Mouse (Mus musculus): Measurements from ENCODE around the gene Tnfrsf8. TPM values are rescaled to one million over a fixed set of nuclear protein-coding genes. Genes with fewer than 3 reads are reported as not detected.

The Tnfrsf8 gene
- polyA plus RNA-seq, 1 experiment from 2014 or later, result 0.15 TPM

DNA sequence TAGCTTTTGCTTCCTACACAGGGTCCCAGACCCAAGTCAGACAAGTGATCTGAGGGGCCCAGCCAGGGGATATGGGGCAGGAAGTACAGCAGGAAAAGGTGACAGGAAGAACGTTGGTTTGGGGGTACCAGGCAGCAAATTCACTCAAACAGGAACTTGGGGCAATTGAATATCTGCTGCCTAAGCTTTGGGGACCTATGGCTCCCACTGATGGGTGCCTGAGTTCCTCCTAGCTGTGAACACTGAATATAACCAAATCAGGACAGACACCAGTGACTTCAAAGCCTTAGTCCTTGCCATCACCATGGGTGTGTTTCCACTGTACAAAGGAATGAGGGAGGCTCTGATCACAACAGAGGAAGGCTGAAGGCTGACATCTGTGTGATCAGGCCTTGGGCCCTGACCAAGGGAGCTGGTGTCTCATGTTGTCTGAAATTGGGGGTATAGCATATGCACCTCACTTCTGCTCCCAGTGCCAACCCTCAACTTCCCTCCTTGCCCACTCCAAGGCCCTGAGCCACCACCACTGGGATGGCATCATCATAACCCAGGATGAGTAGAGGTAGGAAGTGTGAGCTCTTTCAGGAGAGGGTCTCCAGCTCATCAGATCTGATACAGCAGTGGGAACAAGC is 72.1 kb downstream of the Tnfrsf8 start:
- H3K27me3 ChIP-seq, result peaks cover 37% of the 10 kb centered on the region
- whole genome bisulfite sequencing, result 56% methylated on average over 1 of the region's 1 CpGs
- 0 out of 2 replicates have a peak, but pooled peaks cover 6% of the 10 kb centered on the region for H3K4me1 ChIP-seq
- no peak overlapping the region for H3K27ac ChIP-seq
- no peak overlapping the region for H3K4me3 ChIP-seq
- H3K4me2 ChIP-seq (replicated peaks), result no peak overlapping the region
- H3K36me3 ChIP-seq, result no peaks in the 10 kb centered on the region
- H3K9me3 ChIP-seq, result no peaks in the 10 kb centered on the region
- no peak overlapping the region for H3K9ac ChIP-seq
- ATAC-seq (ENCODE audit: insufficient number of reproducible peaks, insufficient read depth, low FRiP score, low TSS enrichment), result no peak

DNA sequence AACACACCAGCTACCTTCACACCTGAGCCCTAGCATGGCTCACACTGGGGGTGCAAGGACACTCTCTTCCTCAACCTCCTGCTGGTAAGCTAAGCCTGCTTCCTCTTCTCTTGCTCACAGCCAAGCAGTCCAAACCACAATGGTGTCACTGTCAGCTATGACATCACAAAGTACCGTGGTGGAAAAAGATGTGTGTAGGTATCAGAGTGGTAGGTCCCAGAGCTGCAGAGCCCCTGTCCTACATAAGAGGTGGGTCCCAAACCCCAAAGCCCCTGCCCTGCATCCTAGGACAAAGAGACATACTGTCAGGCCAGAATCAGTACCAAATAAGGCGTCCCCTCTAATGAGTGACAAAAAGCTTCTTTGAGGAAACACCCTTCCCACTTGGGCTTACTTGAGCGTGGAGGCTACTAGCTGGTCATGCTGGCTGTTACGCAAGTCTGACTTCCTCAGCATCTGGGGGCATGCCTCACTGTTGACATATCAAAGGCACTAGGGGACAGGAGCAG is 74.2 kb downstream of the Tnfrsf8 start:
- no peaks in the 10 kb centered on the region for H3K9me3 ChIP-seq
- 0 out of 2 replicates have a peak, but pooled peaks cover 6% of the 10 kb centered on the region for H3K4me1 ChIP-seq
- H3K4me3 ChIP-seq, result no peak overlapping the region
- ATAC-seq (ENCODE audit: insufficient number of reproducible peaks, insufficient read depth, low FRiP score, low TSS enrichment), result no peak
- H3K27me3 ChIP-seq, result peaks cover 16% of the 10 kb centered on the region
- WGBS, result 64% methylated on average over 4 of the region's 4 CpGs
- no peak overlapping the region for H3K27ac ChIP-seq
- H3K4me2 ChIP-seq (replicated peaks), result no peak overlapping the region
- no peak overlapping the region for H3K9ac ChIP-seq
- no peaks in the 10 kb centered on the region for H3K36me3 ChIP-seq

DNA sequence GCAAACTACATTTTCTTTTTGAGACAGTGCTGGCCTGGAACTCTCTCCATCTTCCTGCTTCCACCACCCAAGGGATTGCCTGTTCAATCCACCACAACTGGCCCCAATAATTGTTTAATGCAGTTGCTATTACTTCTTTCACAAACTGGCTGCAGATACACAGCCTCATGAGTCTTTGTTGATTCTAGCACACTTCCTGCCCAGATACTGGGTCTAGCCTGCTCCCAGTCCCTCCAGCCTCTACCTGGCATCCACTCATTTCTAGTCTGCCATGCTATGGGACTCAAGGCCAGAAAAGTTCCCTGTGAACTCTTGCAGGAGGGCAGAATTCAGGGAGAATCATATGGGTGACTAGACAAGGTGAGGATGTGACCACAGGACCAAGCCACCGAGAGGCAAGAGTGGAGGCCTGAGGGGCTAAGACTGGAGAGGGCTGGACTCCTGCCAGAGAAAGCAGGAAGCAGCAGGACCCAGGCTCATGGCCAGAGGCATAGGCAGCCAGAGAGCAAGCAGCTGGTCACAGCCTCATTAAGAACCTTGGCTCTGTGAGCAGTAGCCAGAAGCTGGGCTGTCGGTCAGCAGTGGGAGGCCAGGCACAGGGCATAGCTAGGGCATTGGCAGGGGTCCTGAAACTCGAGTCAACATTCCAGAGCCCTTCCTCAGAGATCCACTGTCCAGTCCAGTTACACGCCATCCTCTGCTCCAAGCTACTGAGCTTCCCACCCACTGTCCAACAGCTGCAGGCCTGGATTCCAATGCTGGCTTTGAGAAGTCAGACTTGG is 75.7 kb downstream of the Tnfrsf8 start:
- Histone ChIP-seq H3K9ac (no peak overlapping the region), H3K9me3 (no peaks in the 10 kb centered on the region), H3K4me1 (0 out of 2 replicates have a peak, but pooled peaks cover 6% of the 10 kb centered on the region), H3K4me2 (replicated peaks) (no peak overlapping the region), H3K36me3 (no peaks in the 10 kb centered on the region), H3K27me3 (peaks cover 3% of the 10 kb centered on the region; the same call in 1 of the 2 replicates), H3K4me3 (no peak overlapping the region), H3K27ac (no peak overlapping the region)
- WGBS, result 33% methylated on average over 4 of the region's 4 CpGs
- no peak for ATAC-seq (ENCODE audit: insufficient number of reproducible peaks, insufficient read depth, low FRiP score, low TSS enrichment)

DNA sequence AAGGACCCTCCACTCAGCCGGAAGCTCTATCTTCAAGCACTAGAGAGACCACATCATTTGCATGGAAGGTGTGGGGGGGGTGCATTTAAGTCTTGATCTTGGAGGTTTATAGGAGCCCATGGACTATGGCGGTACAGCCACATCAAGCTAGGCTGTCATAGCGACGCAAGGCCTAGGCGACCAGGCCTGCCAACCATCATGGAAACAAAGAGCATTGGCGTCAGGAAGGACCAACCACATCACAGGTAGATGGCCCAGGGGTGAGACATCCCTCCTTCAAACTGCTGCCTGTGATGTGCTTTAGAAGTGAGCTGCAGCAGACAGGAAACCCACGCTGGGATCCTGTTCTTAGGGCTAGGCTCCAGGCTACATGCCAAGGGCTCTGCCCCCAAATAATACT is 78.9 kb downstream of the Tnfrsf8 start:
- 87% methylated on average over 7 of the region's 7 CpGs for WGBS
- Histone ChIP-seq H3K4me2 (replicated peaks) (no peak overlapping the region), H3K9ac (no peak overlapping the region), H3K27ac (no peak overlapping the region), H3K9me3 (no peaks in the 10 kb centered on the region), H3K27me3 (no peaks in the 10 kb centered on the region), H3K4me1 (0 out of 2 replicates have a peak, but pooled peaks cover 6% of the 10 kb centered on the region), H3K36me3 (no peaks in the 10 kb centered on the region), H3K4me3 (no peak overlapping the region)
- no peak for ATAC-seq (ENCODE audit: insufficient number of reproducible peaks, insufficient read depth, low FRiP score, low TSS enrichment)

DNA sequence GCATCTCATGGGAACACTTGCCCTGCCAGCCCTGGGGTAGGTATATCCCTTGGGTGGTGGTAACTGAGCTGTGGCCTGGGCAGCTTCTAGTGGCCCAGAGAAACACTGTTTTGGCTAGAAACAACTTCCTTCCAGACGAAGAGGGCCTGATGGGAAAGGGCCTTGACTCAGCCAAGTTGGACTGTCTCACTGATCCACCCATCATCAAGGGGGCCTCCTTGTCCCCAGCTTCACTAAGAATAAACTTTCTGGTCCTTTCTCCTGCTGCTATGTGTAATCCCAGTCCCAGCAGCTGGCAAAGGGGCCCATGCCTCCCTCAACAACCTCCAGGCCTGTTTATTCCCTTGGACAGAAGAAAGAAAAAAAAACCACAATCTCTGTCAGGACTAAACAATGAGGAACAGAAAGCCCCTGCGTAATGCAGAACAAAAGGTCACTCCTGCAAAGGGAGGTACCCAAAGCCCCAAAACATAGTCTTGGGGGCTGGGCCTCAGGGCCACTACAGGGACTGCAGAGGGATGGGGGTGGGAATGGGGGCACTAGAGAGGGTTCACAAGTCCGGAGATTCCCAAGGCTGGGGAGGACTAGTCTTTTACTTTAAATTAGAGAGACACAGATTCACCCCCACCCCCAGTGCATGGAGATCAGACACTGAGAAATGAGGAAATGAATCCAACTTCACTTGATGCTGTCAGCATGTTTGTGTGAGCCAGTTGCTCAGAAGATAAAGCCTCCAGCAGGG is 81.3 kb downstream of the Tnfrsf8 start:
- 53% methylated on average over 3 of the region's 3 CpGs for WGBS
- H3K9me3 ChIP-seq, result no peaks in the 10 kb centered on the region
- no peaks in the 10 kb centered on the region for H3K36me3 ChIP-seq
- no peaks in the 10 kb centered on the region for H3K4me1 ChIP-seq
- no peaks in the 10 kb centered on the region for H3K27me3 ChIP-seq
- H3K27ac ChIP-seq, result no peak overlapping the region
- no peak overlapping the region for H3K4me2 ChIP-seq (replicated peaks)
- H3K4me3 ChIP-seq, result no peak overlapping the region
- no peak overlapping the region for H3K9ac ChIP-seq
- no peak for ATAC-seq (ENCODE audit: insufficient number of reproducible peaks, insufficient read depth, low FRiP score, low TSS enrichment)

DNA sequence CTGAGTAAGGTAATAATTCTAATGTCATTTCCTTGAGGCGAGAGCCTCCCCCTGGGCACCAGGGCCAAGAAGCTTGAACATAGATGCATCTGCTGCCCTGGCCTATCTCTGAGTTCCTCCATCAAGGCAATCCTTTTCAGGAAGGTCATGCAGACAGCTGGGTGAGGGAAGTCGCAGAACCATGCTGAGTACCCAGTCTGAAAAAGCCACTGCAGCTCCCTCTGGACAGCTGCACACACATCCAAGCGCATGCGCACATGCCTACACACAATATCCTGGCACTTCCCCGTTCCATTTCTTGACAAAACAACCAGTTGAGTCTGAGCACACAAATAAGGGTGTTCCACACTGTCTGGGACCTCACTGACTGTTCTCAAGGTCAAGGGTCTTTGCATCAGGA is 83.2 kb downstream of the Tnfrsf8 start:
- H3K36me3 ChIP-seq, result no peaks in the 10 kb centered on the region
- H3K9me3 ChIP-seq, result no peaks in the 10 kb centered on the region
- H3K4me3 ChIP-seq, result no peak overlapping the region
- H3K9ac ChIP-seq, result no peak overlapping the region
- no peaks in the 10 kb centered on the region for H3K4me1 ChIP-seq
- no peak overlapping the region for H3K27ac ChIP-seq
- no peak overlapping the region for H3K4me2 ChIP-seq (replicated peaks)
- WGBS, result 92% methylated on average over 5 of the region's 5 CpGs
- H3K27me3 ChIP-seq, result no peaks in the 10 kb centered on the region
- no peak for ATAC-seq (ENCODE audit: insufficient number of reproducible peaks, insufficient read depth, low FRiP score, low TSS enrichment)

DNA sequence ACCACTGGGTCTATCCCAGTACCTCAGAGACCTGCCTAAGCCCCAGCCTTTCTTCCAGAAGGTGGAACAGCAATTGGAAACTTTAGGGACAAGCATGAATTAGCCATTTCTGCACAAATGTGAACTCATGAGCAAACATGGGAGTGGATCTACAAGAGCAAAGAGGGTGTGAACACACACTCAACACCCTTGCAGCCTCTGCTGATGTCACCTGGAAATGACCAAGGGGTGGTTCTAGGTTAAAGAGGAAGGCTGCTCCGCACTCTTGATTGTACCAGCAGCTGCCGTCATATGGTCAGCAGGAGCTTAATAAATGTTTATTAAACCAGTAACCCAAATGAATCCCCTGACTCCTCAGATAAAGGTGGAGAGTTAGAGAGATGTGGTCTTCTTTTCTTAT is 84.3 kb downstream of the Tnfrsf8 start:
- 90% methylated on average over 2 of the region's 2 CpGs for WGBS
- no peak for ATAC-seq (ENCODE audit: insufficient number of reproducible peaks, insufficient read depth, low FRiP score, low TSS enrichment)
- no peak overlapping the region for H3K9ac ChIP-seq
- no peaks in the 10 kb centered on the region for H3K36me3 ChIP-seq
- H3K27me3 ChIP-seq, result no peaks in the 10 kb centered on the region
- H3K27ac ChIP-seq, result no peak overlapping the region
- H3K9me3 ChIP-seq, result no peaks in the 10 kb centered on the region
- H3K4me1 ChIP-seq, result no peaks in the 10 kb centered on the region
- no peak overlapping the region for H3K4me2 ChIP-seq (replicated peaks)
- no peak overlapping the region for H3K4me3 ChIP-seq

DNA sequence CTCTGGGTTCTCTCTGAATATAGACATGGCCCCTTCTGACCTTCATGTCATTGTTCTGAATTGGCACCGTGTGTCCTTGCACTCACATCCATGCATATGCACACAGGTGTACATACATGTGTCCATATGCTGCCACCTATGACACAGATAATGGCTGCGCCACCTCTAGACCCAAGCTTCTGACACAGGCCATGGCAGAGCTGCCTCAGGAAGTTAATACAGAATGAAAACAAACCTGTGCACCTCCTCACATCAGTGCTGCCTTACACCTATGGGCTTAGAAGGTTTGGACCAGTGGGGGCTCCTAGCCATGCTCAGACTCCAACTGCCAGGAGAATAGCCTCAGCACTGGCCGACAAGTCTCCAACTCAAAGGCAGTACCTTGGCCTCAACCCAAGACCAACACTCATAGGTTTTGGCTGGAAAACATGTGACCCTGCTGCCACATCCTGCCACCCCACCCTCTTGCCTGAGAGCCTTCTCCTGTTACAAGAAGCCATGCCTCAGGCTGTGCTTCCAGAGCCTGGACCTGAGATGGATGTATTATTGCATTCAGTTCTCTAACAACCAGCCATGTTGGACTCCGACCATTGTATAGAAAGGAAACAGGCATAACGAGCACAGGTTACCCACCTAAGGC is 85.3 kb downstream of the Tnfrsf8 start:
- 83% methylated on average over 5 of the region's 5 CpGs for WGBS
- ATAC-seq (ENCODE audit: insufficient number of reproducible peaks, insufficient read depth, low FRiP score, low TSS enrichment), result no peak; the same call in 1 of the 2 replicates
- no peaks in the 10 kb centered on the region for H3K36me3 ChIP-seq
- no peak overlapping the region for H3K27ac ChIP-seq
- H3K9ac ChIP-seq, result no peak overlapping the region
- no peak overlapping the region for H3K4me2 ChIP-seq (replicated peaks)
- H3K4me1 ChIP-seq, result no peaks in the 10 kb centered on the region
- H3K9me3 ChIP-seq, result no peaks in the 10 kb centered on the region
- H3K4me3 ChIP-seq, result no peak overlapping the region
- H3K27me3 ChIP-seq, result no peaks in the 10 kb centered on the region

DNA sequence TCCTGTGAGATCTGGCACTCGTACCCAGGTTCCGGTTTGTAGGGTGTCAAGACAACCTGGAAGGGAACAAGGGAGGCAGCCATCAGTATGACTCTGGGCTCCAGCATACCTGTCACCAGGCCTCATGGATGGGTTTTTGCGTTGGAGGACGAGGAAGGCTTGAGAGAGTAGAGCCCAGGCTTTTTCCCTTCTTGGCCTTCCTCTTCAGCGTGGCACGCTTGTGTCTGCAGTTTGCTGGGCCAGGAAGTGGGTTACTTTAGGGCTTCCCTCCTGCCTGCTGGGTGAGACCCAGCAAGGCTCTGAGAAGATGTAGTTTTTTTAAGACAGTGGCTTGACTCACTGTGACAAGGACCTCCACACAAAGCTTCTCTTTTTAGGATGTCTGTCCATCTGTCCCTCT is 85.9 kb downstream of the Tnfrsf8 start:
- Histone ChIP-seq H3K4me3 (no peak overlapping the region), H3K9me3 (no peaks in the 10 kb centered on the region), H3K4me1 (no peaks in the 10 kb centered on the region), H3K27me3 (no peaks in the 10 kb centered on the region), H3K9ac (no peak overlapping the region), H3K4me2 (replicated peaks) (no peak overlapping the region), H3K27ac (no peak overlapping the region), H3K36me3 (no peaks in the 10 kb centered on the region)
- WGBS, result 93% methylated on average over 6 of the region's 6 CpGs
- no peak for ATAC-seq (ENCODE audit: insufficient number of reproducible peaks, insufficient read depth, low FRiP score, low TSS enrichment)

DNA sequence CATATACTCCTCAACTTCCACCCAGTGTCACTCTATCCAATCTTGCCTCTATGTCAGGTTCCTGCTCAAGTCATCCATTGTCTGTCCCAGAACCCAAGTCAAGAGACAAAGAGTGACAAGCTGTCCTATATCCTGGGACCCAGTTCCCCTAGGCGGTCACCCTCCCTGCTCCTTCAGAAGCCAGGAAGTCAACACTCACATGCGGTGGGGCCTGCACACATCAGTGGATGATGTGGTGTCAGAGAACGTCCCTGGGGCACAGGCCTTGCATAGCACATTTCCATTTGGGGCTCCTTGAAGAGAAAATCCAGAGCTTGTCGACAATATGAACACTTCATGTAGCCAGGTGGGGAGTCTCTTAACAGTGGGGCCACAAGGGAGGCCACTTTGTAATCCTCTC is 90.4 kb downstream of the Tnfrsf8 start:
- 78% methylated on average over 4 of the region's 4 CpGs for WGBS
- Histone ChIP-seq H3K9ac (no peak overlapping the region), H3K27ac (no peak overlapping the region)

DNA sequence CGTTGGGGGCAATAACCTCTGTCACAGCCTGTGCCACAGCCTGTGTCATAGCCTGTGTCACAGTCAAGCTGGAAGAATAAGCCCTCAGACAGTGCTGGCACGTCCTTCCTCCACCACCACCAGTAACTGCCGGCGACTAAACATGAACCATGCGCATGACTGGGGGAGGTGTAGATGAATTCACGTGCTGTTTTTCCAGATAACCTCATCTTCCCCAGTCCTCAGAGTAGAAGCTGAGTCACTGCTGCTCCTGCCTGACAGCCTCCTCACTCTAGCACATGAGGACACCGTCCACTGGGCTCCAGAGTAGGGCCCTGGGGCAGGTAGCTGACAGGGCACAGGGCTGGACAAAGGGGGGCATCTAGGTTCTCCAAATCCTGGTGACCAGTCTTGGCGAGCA is 92.9 kb downstream of the Tnfrsf8 start:
- no peaks in the 10 kb centered on the region for H3K27me3 ChIP-seq
- no peak overlapping the region for H3K4me2 ChIP-seq (replicated peaks)
- no peaks in the 10 kb centered on the region for H3K36me3 ChIP-seq
- ATAC-seq (ENCODE audit: insufficient number of reproducible peaks, insufficient read depth, low FRiP score, low TSS enrichment), result no peak
- H3K27ac ChIP-seq, result no peak overlapping the region
- H3K4me1 ChIP-seq, result no peaks in the 10 kb centered on the region
- no peaks in the 10 kb centered on the region for H3K9me3 ChIP-seq
- H3K4me3 ChIP-seq, result no peak overlapping the region
- H3K9ac ChIP-seq, result no peak overlapping the region
- 80% methylated on average over 8 of the region's 8 CpGs for WGBS

More for the DNA sequence above, 90.4 kb downstream of the Tnfrsf8 start:
- no peaks in the 10 kb centered on the region for H3K4me1 ChIP-seq
- H3K9me3 ChIP-seq, result no peaks in the 10 kb centered on the region
- no peak overlapping the region for H3K4me2 ChIP-seq (replicated peaks)
- no peak for ATAC-seq (ENCODE audit: insufficient number of reproducible peaks, insufficient read depth, low FRiP score, low TSS enrichment)
- H3K4me3 ChIP-seq, result no peak overlapping the region
- H3K36me3 ChIP-seq, result no peaks in the 10 kb centered on the region
- no peaks in the 10 kb centered on the region for H3K27me3 ChIP-seq
